Mouse (Mus musculus): Measurements from ENCODE around the gene Trpm4.

GRCm38 (mm10) chr7:45323069-45323468, 10.5 kb downstream of the Trpm4 start:
- TF ChIP-seq POLR2A (IDR thresholded peaks at IDR 0.05; ENCODE audit: low read depth, low read length) (no peak), CTCF (conservative IDR thresholded peaks at IDR 0.05; ENCODE audit: insufficient read depth, insufficient read length, low read depth, low read length) (no peak)

All from kidney, adult 2 months (tissue).